Mouse (Mus musculus): Measurements from ENCODE around the gene Grn. TPM values are rescaled to one million over a fixed set of nuclear protein-coding genes. Genes with fewer than 3 reads are reported as not detected.

Grn gene
- total RNA-seq (2023): 100 to 1,000 TPM; 308 to 361 TPM

DNA sequence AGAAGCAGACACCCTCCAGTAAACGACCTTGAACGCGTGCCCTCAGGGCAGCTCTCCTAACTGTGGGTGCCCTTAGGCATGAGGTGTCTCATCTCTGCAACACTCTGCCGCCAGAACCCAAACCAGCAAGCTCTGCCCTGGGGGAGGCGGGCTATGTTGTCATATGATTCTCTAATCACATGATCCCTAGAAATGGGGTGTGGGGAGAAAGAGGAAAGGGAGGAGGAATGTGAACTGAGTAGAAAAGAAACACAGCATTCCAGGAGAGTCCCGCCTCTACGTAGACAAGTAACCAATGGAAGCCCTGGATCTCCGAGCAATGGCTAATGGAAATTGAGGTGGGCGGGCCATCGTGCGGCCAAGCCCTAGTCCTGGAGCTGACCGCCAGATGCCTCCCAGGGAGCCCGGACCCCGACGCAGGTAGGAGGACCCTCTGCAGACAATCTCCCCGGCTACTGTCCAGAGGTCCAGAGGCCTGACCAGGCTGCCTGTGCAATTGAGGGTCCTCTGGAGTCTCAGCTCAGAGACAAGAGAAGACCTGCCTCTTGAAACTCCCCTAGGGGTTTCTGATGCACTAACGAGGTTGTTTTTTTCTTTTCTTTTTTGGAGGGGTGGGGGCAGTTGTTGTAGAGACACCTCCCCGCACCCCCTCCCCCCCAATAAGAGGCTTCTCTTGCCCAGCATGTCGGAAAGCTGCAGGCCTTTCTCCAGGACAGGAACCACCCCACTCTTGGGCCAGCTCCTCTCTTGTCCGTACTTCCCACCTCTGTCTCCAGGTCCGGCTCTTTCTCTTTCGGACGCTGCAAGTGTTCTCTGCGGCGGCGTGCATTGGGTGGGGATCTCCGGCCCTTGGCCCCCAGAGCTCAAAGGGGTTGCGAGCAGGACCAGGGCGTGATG lies at the start of gene Grn:
Grn (plus strand) TSS at position 195 of the 897 bp plus-strand sequence.

DNA sequence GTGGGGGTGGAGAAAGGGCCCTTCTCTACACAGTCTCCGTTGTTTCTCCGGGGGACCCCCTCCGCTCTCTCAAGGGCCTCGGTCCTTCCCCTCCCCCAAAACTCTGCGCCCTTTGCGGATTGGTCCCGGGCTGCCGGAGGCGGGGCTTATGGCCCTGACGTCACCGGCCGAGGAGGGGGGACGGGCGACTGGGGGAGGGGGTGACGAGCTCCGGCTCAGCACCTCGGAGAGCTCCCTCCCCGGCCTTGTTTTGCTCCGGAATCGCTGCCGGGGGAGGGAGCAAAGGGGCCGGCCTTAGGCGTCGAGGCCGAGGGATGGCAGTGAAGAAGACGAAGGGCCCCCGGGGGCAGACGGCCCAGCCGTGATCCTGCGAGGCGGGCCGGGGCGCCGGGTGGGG lies 36.9 kb upstream of the Grn start, which contains the start of gene Rundc3a:
Rundc3a (plus strand) TSS at position 166 of the 397 bp plus-strand sequence.

DNA sequence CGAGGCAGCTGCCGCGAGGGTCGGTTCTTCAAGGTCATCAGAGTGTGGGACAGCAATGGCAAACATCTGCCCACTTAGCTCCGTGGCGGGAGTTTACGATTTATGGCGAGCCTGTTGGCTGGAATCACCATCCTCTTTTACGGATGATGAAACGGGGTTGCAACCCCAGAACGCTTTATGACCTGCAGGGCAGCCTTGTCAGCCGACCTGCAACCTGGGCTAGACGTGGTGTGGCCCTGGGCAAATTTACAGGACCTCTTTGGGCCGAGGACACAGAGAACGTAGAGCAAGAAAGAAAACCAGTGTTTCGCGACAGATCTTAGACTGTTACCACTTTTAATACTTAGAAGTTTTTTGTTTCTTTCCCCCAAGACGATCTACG lies 22.3 kb upstream of the Grn start, which contains the start of gene Slc25a39:
Slc25a39 (minus strand) TSS at position 113 of the 382 bp plus-strand sequence.

DNA sequence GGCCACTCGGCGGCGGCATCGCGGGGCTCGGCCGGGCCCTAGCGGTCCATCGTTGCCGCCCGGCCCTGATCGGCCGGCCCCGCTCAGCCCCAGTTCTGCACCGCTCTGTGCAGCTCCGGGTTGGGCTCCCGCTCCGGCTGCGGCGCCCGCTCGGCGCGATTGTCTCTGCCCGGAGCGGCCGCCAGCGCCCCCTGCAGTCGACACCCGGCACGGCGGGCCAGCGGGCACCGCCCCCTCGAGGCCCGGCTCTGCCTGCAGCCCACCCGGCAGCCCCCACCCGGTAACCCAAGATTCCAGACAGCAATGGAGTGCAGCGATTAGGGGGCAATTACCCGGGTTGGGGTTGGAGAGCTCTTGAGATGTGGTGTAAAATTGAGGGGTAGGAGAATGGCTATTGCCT lies 17.4 kb downstream of the Grn start, which contains the start of gene Fam171a2:
Fam171a2 (minus strand) TSS at position 186 of the 400 bp plus-strand sequence.

DNA sequence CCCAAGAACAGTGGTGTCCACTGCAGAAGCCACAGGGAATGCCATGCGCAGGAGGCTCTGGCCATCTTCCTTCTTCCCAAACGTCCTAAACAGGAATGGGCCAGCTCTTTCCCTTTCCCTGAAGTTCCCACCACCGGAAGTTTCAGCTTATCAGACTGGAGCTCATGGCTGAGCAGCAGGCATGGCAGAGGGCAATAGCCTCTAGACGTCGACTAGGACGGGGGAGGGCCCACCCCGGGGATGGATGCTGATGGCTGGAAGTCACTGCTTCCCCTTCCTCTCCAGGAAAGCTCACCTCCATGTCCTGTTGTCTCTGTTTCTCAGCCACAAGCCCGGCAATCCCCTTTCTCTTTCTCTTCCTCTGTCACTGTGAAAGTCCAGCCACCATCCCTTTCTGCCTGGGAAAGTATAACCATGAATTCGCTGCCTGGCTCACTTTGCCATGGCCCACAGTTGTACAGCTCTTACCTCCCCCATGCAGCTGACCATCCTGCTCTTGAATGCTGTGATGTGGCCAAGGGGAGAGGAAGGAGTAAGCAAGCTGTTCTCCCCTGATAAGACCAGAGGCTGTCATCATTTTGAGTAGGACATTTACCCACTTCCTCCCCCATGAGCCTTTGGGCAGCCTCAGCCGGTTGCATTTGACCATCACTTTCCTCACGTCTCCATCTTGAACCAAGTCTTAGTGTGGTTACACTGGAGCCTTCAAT lies 39.7 kb downstream of the Grn start, which contains the start of gene Itga2b:
Itga2b (minus strand) TSS at position 475 of the 710 bp plus-strand sequence.

Other genes starting within 250 kb of the Grn start
- 10 to 100 TPM; 33.8 to 37.9 TPM for gene Lsm12, start 245.0 kb upstream of the Grn start, total RNA-seq (2023)
- 10 to 100 TPM; 16.8 to 25.2 TPM for gene G6pc3, start 240.7 kb upstream of the Grn start, total RNA-seq (2023)
- gene Hdac5, start 200.1 kb upstream of the Grn start, total RNA-seq (2023): 100 to 1,000 TPM; 112 to 127 TPM
- 1 to 10 TPM; 7.2 to 8.2 TPM for gene BC030867, start 181.4 kb upstream of the Grn start, total RNA-seq (2023)
- gene Asb16, start 161.6 kb upstream of the Grn start, total RNA-seq (2023): not detected
- gene Tmub2, start 145.4 kb upstream of the Grn start, total RNA-seq (2023): 10 to 100 TPM; 46.1 to 54.7 TPM
- 10 to 100 TPM; 67.1 to 69.7 TPM for gene Atxn7l3, start 133.7 kb upstream of the Grn start, total RNA-seq (2023)
- gene Ubtf, start 110.6 kb upstream of the Grn start, total RNA-seq (2023): 10 to 100 TPM; 80.3 to 84.1 TPM
- gene Slc4a1, start 64.1 kb upstream of the Grn start, total RNA-seq (2023): 10 to 100 TPM; 28.8 to 68.2 TPM
- gene Rundc3a, start 36.9 kb upstream of the Grn start, total RNA-seq (2023): under 1 TPM in 1 of 2 experiments, not detected in 1; 0.40 TPM
- gene Slc25a39, start 22.4 kb upstream of the Grn start, total RNA-seq (2023): 10 to 100 TPM; 45.4 to 56.9 TPM
- gene Fam171a2, start 17.4 kb downstream of the Grn start, total RNA-seq (2023): under 1 TPM in 1 of 2 experiments, not detected in 1; 0.38 TPM
- 10 to 100 TPM; 11.8 to 19.6 TPM for gene Itga2b, start 39.8 kb downstream of the Grn start, total RNA-seq (2023)
- gene Gpatch8, start 126.1 kb downstream of the Grn start, total RNA-seq (2023): 10 to 100 TPM; 28.2 to 30.2 TPM
- gene Gm11627, start 149.1 kb downstream of the Grn start, total RNA-seq (2023): not detected
- gene Fzd2, start 174.1 kb downstream of the Grn start, total RNA-seq (2023): not detected
- gene Meioc, start 233.4 kb downstream of the Grn start, total RNA-seq (2023): not detected

All from neutrophil, adult 59 days (primary cell).